Comparison of ENCODE assay signal across 8 mouse cellular contexts in genomic region chr12:32995081-32995834, GRCm38 (mm10).
A peak's percentile ranks its signal among the peaks of the same experiment; 100 is the strongest.
DNase-seq lines count a peak whose midpoint lies in the region; ATAC-seq lines count a peak whose summit lies in the region.

No protein-coding gene starts in this region.

- 0 out of 2 replicates have a peak, but pooled peaks have one; percentile 69 for ATAC-seq in cerebellum, adult (ENCODE audit: insufficient number of reproducible peaks, low FRiP score, low TSS enrichment)

- DNase-seq in cerebellum, adult 8-10 months: no peak
- peak; percentile 26 for DNase-seq in urinary bladder, postnatal 14 days (ENCODE audit: low spot score)
- no peak for DNase-seq in urinary bladder, postnatal 4 days (ENCODE audit: low spot score in 2 of 2)
- DNase-seq in kidney, postnatal 14 days: peak; percentile 52
- no peak for DNase-seq in thymus, postnatal 4 days
- DNase-seq in layer of hippocampus, adult 9-10 months (ENCODE audit: low spot score): no peak
- no peak for DNase-seq in spleen, adult 12 weeks (ENCODE audit: low spot score)

Comparison
In these comparisons a context has a peak if more than half of its experiments do, and no peak if none do; other contexts are left out.
1. DNase-seq: peak in urinary bladder, postnatal 14 days (single experiment) and kidney, postnatal 14 days (single experiment); none in cerebellum, adult 8-10 months (single experiment), urinary bladder, postnatal 4 days (0 of 2), thymus, postnatal 4 days (single experiment), layer of hippocampus, adult 9-10 months (single experiment) and spleen, adult 12 weeks (single experiment).